Mouse (Mus musculus): ENCODE measurements at regions not wholly inside any gene's neighbourhood (a gene's known extent, or its start where the extent isn't known, plus 50 kb on each side); places are given as distances from the start of the nearest gene placed in this dataset.

- DNase-seq (ENCODE audit: low spot score in 2 of 2): no peak
- intact Hi-C loops (cut with DNase I): no loop called here
Measured at GRCm38 (mm10) chr2:51682177-51682576, 54.9 kb downstream of the Tas2r134 start.

- intact Hi-C loops (cut with DNase I): no loop called here
- DNase-seq (ENCODE audit: low spot score in 2 of 2): no peak
Measured at GRCm38 (mm10) chr2:51682745-51683144, 55.4 kb downstream of the Tas2r134 start.

DNA sequence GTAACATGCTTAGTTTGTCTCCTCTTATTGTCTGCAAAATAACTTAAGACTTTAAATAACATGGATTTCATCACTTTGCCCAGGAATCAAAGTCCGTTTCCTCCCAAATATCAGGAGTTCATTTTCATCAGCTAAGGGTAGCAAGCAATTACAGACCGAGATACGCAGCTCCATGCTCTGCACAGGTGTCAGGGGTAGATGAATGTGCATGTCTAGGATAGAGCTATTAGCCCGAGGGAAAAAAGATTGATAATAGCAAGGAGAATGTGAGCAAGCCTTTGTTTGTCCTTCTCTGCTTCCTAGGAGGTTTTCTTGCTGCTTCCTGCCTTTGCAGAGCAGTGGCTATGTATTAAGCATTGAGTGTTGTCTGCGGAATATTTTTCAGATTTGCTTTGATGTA is 77.8 kb downstream of the Tas2r134 start:
- no peak for DNase-seq (ENCODE audit: low spot score in 2 of 2)
- intact Hi-C loops (cut with DNase I): no loop called here

DNA sequence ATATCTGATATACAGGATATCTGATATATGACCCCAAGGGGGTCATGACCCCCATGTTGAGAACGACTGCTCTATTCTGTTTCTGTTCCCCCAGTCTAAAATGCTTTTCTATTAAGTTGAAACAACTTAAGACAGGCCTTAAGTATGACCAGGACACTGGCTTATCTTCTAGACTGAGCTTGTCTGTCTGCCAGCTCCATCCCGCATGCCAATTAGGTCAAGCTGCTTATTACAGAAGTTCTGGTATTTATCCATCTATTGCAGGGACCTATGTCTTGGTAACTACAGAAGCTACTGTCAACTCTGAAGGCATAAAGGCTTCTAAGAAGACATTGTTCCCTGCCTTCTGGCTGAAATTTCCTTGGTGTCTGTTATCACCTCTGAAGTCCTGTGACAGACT is 81.4 kb downstream of the Tas2r134 start:
- no peak for DNase-seq (ENCODE audit: low spot score in 2 of 2)
- intact Hi-C loops (cut with DNase I): no loop called here

- peak in 1 of 2 experiments; percentile 74 for DNase-seq (ENCODE audit: low spot score in 2 of 2)
- intact Hi-C loops (cut with DNase I): loop anchor here (5.0 kb wide), 1 partner anchor 255 kb away; no protein-coding TSS in a partner anchor
Measured at GRCm38 (mm10) chr2:51712611-51713010, 85.3 kb downstream of the Tas2r134 start.

DNA sequence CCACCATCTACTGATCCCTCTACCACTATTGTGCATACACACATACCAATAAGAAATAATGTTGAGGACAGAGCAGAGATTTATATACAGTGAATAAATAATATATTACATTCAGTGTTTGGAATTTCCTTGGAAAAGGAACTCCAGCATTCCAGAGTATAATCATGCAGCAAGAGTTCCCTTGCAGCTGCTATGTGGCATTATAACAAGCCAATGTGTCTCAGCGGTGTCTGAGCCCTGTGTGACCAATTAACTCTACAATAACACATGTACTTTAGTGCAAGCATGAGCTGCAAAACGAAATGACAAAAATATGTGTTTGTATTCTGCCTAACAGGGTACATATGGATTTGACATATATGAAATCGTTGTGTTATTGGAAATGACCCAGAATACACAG is 103.5 kb downstream of the Tas2r134 start:
- intact Hi-C loops (cut with DNase I): no loop called here
- DNase-seq (ENCODE audit: low spot score in 2 of 2): no peak

DNA sequence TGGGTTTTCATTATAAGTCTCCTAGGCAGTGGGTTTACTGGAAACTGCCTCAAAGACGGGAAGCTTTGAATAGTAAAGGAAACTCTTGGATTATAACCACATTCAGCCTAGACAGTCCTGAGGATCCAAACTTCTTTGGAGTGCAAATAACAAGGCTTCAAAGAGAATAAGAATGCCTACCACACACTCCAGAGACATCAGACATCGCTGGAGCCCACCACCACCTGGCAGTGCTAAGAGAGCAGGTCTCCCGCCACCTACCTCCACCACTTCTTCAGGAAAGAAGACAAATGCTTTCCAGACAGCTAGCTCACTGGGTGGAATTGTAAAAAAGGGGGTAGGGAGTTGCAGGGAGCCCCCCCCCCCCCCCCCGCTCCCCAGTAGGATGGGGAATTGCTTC is 104.4 kb downstream of the Tas2r134 start:
- intact Hi-C loops (cut with DNase I): no loop called here
- no peak for DNase-seq (ENCODE audit: low spot score in 2 of 2)

DNA sequence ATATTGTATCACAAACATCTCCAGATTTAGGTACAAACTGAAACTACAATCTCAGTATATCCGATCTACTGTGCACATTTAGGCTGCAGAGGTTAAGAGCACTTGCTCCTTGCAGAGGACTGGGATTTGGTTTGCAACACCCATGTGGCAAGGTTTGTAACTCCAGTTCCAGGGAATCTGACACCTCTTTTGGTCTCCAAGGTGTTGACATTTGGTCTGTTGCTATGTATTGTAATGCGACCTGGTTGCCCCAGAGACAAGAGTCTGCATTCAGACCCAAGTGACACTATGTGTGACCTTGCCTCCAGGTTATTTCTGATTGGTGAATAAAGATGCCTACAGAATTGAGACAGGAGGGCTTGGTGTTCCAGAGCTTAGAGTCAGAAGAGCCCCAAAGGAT is 105.0 kb downstream of the Tas2r134 start:
- no peak for DNase-seq (ENCODE audit: low spot score in 2 of 2)
- intact Hi-C loops (cut with DNase I): no loop called here

DNA sequence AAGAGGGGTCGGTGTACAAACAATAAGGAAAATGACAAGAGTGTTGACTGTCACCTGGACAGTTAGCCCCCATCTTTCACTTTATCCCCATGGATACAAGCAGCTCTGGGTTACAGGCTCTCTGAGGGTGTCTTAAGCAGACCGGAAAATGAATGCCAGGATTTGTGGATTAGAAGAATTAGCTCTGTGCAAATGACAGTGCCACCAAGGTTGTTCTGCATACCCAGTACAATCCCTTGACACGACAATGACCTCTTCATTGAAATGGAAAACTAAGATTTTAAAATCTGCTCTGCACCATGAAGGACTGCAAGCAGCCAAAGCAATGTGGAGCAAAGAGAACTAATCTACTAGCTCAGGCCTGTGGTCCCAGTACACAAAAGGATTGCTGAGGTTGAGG is 105.9 kb downstream of the Tas2r134 start:
- DNase-seq (ENCODE audit: low spot score in 2 of 2): no peak
- intact Hi-C loops (cut with DNase I): no loop called here

DNA sequence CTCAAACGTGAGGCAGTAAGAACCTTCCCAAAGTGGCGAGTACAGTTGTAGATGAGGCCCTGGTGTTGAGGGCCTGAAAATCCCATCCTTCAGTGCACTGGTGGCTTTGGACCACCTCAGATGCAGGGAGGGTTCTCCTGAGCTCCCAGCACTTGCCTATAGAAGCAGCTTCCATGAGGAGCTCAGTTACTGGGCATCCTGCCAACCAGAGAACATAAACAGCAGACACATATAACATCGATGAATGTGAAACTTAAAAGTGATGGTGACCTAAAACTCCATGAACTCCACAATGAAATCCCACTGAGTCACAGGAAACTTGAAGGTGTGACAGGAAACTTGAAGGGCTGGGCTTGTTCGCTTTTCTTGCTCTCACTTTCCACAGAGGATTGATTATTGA is 109.1 kb downstream of the Tas2r134 start:
- intact Hi-C loops (cut with DNase I): no loop called here

GRCm38 (mm10) chr2:51747675-51748319 is 120.5 kb downstream of the Tas2r134 start:
- DNase-seq (ENCODE audit: low spot score in 2 of 2): no peak
- intact Hi-C loops (cut with DNase I): no loop called here

More for the DNA sequence above, 109.1 kb downstream of the Tas2r134 start:
- DNase-seq (ENCODE audit: low spot score in 2 of 2): no peak

GRCm38 (mm10) chr2:51749247-51749646 is 121.9 kb downstream of the Tas2r134 start:
- intact Hi-C loops (cut with DNase I): no loop called here
- no peak for DNase-seq (ENCODE audit: low spot score in 2 of 2)

- DNase-seq (ENCODE audit: low spot score in 2 of 2): no peak
- intact Hi-C loops (cut with DNase I): no loop called here
Measured at GRCm38 (mm10) chr2:51752941-51753564, 125.7 kb downstream of the Tas2r134 start.

DNA sequence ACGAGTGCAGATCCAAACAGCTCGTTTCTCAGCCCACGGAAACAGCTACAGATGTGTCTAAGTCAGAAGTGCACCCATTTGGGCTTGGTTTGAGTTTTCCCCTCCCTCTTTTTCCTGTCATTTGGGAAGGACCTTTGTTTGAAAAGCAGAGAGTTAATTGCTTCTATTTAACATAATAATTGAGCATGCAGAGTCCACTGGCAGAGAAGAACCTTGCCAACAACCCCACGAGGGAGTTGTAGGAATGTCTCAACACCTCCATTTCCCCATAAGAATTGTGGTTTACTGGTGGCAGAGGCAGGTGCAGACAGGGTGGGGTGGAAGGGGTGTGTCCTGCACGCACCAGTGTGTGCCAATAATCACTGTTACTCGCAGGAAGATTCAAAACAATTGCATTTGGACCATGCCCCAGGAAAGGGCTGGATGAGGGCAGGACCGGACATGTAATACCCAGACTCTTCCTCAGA is 126.3 kb downstream of the Tas2r134 start:
- DNase-seq (ENCODE audit: low spot score in 2 of 2): no peak
- intact Hi-C loops (cut with DNase I): no loop called here

GRCm38 (mm10) chr2:51757361-51757760 is 130.1 kb downstream of the Tas2r134 start:
- no peak for DNase-seq (ENCODE audit: low spot score in 2 of 2)
- intact Hi-C loops (cut with DNase I): no loop called here

- intact Hi-C loops (cut with DNase I): no loop called here
- peak in 1 of 2 experiments; percentile 10 for DNase-seq (ENCODE audit: low spot score in 2 of 2)
Measured at GRCm38 (mm10) chr2:51758093-51758492, 130.8 kb downstream of the Tas2r134 start.

- intact Hi-C loops (cut with DNase I): no loop called here
- no peak for DNase-seq (ENCODE audit: low spot score in 2 of 2)
Measured at GRCm38 (mm10) chr2:51762866-51763265, 135.6 kb downstream of the Tas2r134 start.

GRCm38 (mm10) chr2:51767507-51768135 is 140.3 kb downstream of the Tas2r134 start:
- intact Hi-C loops (cut with DNase I): no loop called here

GRCm38 (mm10) chr2:51768298-51769271 is 141.3 kb downstream of the Tas2r134 start:
- intact Hi-C loops (cut with DNase I): no loop called here
- peak; percentile 54 to 78 for DNase-seq (ENCODE audit: low spot score in 2 of 2)

More at GRCm38 (mm10) chr2:51767507-51768135, 140.3 kb downstream of the Tas2r134 start:
- no peak for DNase-seq (ENCODE audit: low spot score in 2 of 2)

- intact Hi-C loops (cut with DNase I): no loop called here
- DNase-seq (ENCODE audit: low spot score in 2 of 2): no peak
Measured at GRCm38 (mm10) chr2:51785169-51785568, 149.8 kb downstream of the Rbm43 start.

All from left cerebral cortex, postnatal 25 days (tissue).